Mouse (Mus musculus) embryo, embryonic 11 days (tissue): ENCODE data around the gene Ctnnbip1.

Experiments
- DNase-seq: peaks from one replicate; pipeline ENCODE4 v3.0.0-alpha.2; 2015

Gene Ctnnbip1

GRCm38 (mm10) chr4:149517868-149518340 is at the start of gene Ctnnbip1:
Gene Ctnnbip1, plus strand, starts transcription at chr4:149518236.
- DNase-seq: peak; percentile 98

DNA sequence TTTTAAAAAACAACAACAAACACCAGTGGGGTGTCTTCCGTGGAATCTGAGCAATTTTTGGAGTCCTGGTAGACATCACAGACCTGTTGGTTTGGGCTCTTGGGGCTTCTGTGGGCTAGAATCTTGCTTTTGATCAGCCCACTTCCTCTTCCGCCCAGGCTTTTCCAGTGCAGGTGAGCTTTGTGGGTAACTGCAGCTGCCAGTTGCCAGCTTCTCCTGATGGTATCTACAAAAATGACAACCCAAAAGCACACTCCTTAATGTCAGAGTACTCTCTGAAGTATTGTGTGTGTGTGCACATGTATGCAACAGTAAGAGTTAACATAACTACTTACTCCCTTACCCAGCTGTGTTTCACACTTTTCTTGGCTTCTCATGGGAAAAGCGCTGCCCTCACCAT is 48.5 kb upstream of the Ctnnbip1 start:
- DNase-seq: no peak

DNA sequence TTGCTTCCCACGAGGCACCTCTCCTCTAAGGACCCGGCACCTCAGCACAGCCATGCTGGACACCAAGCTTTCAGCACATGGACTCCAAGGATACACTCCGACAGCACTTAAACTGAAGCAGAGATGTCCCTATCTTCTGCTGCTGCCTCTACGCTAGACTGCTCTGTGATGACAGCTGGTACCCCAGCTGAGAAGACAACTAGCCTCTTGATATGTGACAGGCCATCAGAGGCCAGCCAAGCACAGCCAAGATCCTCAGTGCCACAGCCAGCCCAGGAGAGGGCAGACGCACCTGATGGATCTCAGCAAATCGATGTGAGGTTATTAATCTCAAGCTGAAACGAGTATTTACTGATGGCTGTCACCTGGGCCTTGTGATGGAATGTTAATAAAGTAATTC is 42.9 kb upstream of the Ctnnbip1 start:
- no peak for DNase-seq

- DNase-seq: no peak
Measured at GRCm38 (mm10) chr4:149477078-149477477, 41.0 kb upstream of the Ctnnbip1 start, which contains the start of gene Tmem274. Gene Tmem274, plus strand, starts transcription at chr4:149477378.

DNA sequence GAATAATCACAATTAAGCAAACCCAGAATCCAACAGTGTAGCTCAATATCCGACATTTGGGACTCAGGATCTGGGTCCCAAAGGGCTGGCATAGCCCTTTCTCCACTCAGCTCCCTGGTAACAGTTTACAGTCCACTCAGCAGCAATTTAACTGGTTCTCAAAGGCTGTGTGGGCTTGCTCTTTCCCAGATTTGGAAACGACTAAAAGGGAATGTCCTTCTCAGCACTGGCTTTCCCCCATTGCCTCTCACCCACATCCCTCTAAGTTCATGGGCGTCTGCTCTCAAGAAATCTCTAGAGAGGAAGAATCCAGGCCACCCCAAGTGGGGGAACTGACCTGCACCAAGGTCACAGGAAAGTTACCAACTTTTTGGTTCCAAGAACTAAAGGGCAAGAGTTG is 33.5 kb upstream of the Ctnnbip1 start:
- DNase-seq: no peak

DNA sequence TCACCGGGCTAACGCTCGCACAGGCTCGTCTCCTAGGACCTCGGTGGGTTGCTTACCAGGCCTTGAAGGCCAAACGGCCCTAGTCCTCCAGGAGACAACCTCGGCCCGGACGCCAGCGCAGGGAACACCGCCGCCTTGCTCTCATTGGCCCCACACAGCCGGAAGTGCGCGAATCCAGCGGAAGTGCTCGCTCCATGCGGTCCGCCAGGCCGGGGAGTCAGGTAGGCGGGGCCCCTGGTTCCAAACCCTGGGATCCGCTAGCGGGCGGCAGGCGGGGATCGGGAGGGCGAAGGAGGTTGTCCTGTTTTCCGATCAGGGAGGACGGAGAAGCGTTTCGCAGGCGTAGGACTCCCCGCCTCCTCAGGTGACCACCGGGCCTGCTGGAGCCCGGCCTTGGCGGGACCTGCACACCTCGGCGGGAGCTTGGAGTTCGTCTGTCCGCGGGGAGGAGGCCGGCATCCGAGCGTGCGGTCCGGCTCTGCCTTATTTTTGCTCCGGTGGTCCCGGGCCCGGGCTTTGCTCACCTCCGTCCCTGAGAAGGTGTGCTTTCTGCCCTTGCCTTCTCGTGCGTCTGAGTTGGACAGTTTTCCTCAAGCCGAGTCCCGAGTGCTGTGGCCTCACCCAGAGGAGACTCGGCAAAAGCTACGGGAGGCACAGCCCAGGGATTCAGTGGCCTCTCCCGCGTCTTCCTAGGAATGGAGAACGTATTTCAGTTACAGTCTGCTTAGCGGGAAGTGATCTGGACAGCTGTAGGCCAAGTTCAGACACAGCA is 32.8 kb upstream of the Ctnnbip1 start, which contains the start of the genes Nmnat1 and Lzic:
TSS of gene Nmnat1 (minus strand) at position 150 of the 772 bp plus-strand sequence.
TSS of gene Lzic (plus strand) at position 177 of the 772 bp plus-strand sequence.
- peak; percentile 97 for DNase-seq

GRCm38 (mm10) chr4:149485825-149486206 is 32.2 kb upstream of the Ctnnbip1 start:
- peak; percentile 64 for DNase-seq

GRCm38 (mm10) chr4:149487729-149488128 is 30.3 kb upstream of the Ctnnbip1 start:
- no peak for DNase-seq

- no peak for DNase-seq
Measured at GRCm38 (mm10) chr4:149489415-149490240, 28.4 kb upstream of the Ctnnbip1 start.

DNA sequence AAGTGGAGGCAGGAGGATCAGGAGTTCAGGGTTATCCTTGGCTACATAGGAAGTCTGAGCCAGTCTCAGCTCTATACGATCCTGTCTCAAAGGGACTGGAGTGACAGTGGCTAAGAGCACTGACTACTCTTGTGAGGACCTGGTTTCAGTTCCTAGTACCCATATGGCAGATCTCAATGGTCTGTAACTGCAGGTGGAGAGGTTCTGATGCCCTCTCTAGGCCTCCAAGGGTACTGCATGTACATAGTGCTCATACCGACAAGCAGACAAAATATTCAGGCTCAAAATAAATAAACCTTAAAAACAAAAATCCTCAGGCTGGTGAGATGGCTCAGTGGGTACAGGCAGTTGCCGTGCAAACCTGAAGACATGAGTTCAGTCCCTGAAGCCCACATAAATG is 26.9 kb upstream of the Ctnnbip1 start:
- no peak for DNase-seq

DNA sequence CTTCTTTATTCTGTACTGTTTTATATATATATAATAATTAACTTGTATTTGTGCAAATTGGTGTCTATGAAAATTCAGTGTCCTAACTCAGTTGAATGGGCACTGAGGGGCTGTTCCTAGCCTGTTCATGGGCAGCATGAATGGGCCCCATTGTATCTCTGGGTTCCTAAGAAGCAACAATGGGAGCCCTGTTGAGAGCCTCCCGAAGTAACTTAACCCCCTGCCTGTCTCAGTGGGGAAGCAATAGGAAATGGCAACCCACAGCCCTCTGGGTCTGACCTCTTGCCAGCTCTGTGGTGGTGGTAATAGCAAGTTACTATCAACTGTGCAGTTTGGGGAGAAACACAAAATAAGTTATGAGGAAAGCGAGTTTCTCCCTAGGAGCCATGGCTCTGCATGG is 21.4 kb upstream of the Ctnnbip1 start:
- peak; percentile 65 for DNase-seq

DNA sequence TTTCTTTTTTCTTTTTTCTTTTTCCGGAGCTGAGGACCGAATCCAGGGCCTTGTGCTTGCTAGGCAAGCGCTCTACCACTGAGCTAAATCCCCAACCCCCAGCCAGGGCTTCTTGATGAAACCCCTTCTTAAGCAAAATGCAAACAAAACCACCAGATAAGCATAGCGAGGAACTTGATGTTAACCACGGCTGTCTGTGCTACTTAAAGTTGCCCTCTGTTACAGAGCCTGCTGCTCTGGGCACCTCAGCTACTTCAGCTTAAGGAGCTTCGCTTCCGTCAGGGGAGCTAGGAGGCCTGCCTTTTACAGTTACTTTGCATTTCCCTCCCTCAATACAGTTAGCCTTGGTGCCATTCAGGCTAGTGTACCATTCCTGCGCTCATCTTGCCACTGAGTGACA is 19.1 kb upstream of the Ctnnbip1 start:
- DNase-seq: no peak

DNA sequence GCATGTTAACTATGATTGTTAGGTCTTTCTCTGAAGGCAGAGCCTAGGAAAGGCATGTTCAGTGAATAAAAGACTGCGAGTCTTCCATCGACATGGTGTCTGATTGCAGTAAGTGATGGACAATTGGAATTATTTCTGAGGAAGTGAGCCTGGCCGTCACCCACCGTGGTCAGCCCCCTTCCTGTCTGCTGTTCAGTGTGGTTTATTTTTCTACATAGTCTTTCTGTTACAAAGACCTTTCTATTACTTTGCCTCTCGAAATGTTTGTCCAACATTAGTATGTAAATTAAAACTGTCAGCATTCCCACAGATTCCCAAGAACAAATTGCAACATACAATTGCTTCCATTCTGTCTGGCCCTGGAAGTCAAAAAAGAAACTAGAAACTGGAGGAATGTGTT is 18.2 kb upstream of the Ctnnbip1 start:
- DNase-seq: no peak

- DNase-seq: no peak
Measured at GRCm38 (mm10) chr4:149504363-149504762, 13.7 kb upstream of the Ctnnbip1 start.

DNA sequence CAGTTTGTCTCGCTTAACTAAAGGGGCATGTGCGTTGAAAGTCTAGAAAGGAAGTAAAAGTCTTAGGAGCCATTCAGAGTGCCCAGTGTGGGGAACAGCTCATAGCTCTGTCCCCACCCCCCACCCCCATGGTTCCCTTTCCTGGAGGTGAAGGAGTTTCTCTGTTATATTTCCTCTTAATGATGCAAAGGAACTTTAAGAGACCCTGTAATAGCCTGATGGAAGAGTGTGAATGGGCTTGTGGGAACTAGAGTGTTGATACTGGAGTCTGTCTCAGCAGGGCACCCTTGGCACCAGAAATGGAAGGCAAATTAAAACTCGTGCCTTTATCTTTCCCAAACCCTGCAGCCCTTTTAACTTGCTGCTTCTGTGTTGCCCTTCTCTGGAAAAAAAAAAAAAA is 13.2 kb upstream of the Ctnnbip1 start:
- no peak for DNase-seq

DNA sequence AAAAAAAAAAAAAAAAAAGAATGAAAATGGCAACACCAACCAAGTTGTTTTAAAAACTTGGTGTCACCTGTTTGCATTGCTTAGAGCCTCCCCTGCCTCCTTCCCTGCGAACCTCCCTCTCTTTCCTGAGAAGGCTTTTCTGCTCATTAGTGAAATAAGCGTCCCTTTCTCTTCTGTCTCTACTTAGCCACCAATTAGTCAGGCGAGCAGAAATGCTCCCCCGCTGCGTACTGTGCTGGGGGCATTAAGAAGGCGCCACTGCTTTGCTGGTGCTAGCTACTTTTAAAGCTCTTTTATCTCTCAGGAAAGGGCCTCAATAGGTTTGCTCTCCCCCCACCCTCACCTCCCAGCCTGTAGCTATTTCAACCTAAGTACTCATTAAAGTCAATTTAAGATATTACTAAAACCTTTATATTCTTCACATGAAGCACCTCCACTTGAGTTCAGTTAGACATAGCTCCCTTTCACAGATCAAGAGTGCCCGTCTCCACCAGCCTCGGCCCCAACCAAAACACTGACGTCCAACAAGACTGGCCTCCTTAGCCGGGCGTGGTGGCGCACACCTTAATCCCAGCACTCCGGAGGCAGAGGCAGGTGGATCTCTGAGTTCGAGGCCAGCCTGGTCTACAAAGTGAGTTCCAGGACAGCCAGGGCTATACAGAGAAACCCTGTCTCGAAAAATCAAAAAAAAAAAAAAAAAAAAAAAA is 12.6 kb upstream of the Ctnnbip1 start:
- peak; percentile 32 for DNase-seq

- no peak for DNase-seq
Measured at GRCm38 (mm10) chr4:149506904-149507303, 11.1 kb upstream of the Ctnnbip1 start.

DNA sequence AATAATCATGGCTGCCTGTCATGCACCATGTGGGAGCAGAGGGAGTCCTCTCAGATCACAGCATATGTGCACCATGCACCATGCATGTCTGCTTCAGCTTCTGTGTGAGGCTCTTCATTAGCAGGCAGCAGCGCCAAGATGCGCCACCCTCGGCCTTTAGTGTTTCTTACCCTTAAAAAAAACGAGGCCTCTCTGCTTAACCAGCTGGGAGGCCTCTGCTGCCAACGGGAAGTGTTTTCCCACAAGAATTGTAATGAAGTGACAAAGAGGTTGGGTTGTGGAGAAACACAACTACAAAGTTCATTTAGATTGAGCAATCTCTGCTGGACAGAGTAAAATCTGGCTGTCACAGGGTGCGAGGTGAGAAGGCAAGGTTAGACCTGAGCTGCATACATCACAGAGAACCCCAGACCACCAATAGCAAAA is 6.8 kb upstream of the Ctnnbip1 start:
- DNase-seq: no peak

DNA sequence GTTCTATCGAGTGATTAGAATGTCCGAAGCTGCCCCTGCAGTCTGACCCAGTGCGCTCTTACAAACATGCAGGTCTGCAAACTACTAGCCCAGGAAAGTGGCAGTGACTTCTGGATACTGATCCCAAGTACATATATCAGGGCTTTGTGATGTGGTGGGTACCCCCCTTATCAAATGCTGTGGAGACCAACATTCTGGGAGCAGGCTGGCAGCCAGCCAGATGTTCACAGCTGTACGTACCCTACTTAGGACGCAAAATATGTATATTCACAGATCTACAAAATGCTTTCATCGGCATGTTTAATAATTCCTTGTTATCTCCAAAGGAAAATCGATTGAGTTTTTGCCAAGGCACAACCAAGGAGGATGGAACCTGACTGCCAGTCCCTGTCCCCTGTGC is 6.0 kb upstream of the Ctnnbip1 start:
- no peak for DNase-seq

- DNase-seq: no peak
Measured at GRCm38 (mm10) chr4:149515706-149516105, 2.3 kb upstream of the Ctnnbip1 start.

- no peak for DNase-seq
Measured at GRCm38 (mm10) chr4:149518351-149519220, 550 bp downstream of the Ctnnbip1 start.

GRCm38 (mm10) chr4:149521258-149521657 is 3.2 kb downstream of the Ctnnbip1 start:
- no peak for DNase-seq
